Mouse (Mus musculus) heart, postnatal 0 days (tissue): ENCODE results near the gene Hdgfl2. TPM values are rescaled to one million over a fixed set of nuclear protein-coding genes. Genes with fewer than 3 reads are reported as not detected.
A peak's percentile ranks its signal among the peaks of the same experiment; 100 is the strongest.

Experiments used
- ATAC-seq: fragments of 200-750 bp; cut with Nextera tagmentation; 2 replicates; pipeline ENCODE4 v1.8.0; 2017; ENCODE audit warnings: low read depth, moderate number of reproducible peaks, moderate library complexity; ENCODE audit not compliant: insufficient read depth
- DNase-seq: peaks from one replicate; pipeline ENCODE4 v3.0.0-alpha.2; 2016; ENCODE audit warnings: low spot score
- H3K27ac ChIP-seq: fragments of 300-500 bp; sonication (generic); 2 replicates; pipeline ENCODE4 v1.5.1; 2014; ENCODE audit warnings: low read depth, mild to moderate bottlenecking
- H3K27me3 ChIP-seq: fragments of 300-500 bp; sonication (generic); 2 replicates; pipeline ENCODE4 v1.6.1; 2014; ENCODE audit warnings: low read length, mixed read lengths; ENCODE audit not compliant: control insufficient read depth, insufficient read depth
- H3K36me3 ChIP-seq: fragments of 300-500 bp; sonication (generic); replicated peaks from 2 replicates; pipeline ENCODE4 v1.6.1; 2014; ENCODE audit warnings: low read length, mixed read lengths; ENCODE audit not compliant: control insufficient read depth, insufficient read depth
- H3K4me1 ChIP-seq: fragments of 300-500 bp; sonication (generic); 2 replicates; pipeline ENCODE4 v1.6.1; 2014; ENCODE audit warnings: antibody characterized with exemption; ENCODE audit not compliant: control insufficient read depth, insufficient read depth
- H3K4me2 ChIP-seq: fragments of 300-500 bp; sonication (generic); 2 replicates; pipeline ENCODE4 v1.6.1; 2014; ENCODE audit warnings: low read depth, mild to moderate bottlenecking, low read length, moderate library complexity
- H3K4me3 ChIP-seq: fragments of 300-500 bp; sonication (generic); 2 replicates; pipeline ENCODE4 v1.5.1; 2014; ENCODE audit warnings: low read depth, low read length
- H3K9ac ChIP-seq: fragments of 300-500 bp; sonication (generic); replicated peaks from 2 replicates; pipeline ENCODE4 v1.6.1; 2014; ENCODE audit warnings: low read depth, low read length, mixed read lengths
- H3K9me3 ChIP-seq: fragments of 300-500 bp; sonication (generic); replicated peaks from 2 replicates; pipeline ENCODE4 v1.6.1; 2016; ENCODE audit warnings: low read length; ENCODE audit not compliant: control insufficient read depth
- CTCF ChIP-seq: IDR thresholded peaks from 2 replicates; pipeline ENCODE4 v1.5.1; 2016; ENCODE audit warnings: antibody characterized with exemption, control low read depth, low read depth
- EP300 ChIP-seq: IDR thresholded peaks from 2 replicates; pipeline ENCODE4 v1.6.1; 2016; ENCODE audit warnings: antibody characterized with exemption, low read depth
- WGBS: fragments of 180-500 bp; shearing (Covaris S2); extraction: QIAGEN DNeasy Blood & Tissue Kit; methylation state at CpG from one replicate; pipeline ENCODE4 v1.1.7; 2014; 5-methylcytosine and 5-hydroxymethylcytosine counted together
- polyA plus RNA-seq: library from polyadenylated mRNA; unstranded; fragments of >200 nt; fragmentation: Nextera tagmentation; extraction: Ambion mirVana; gene quantifications from 2 replicates; pipeline ENCODE4 v1.2.1, GENCODE M21; 2015
- total RNA-seq: library from RNA; depleted of rRNA; stranded (reverse); fragments of >200 nt; gene quantifications from 2 replicates; pipeline ENCODE4 v1.2.3, GENCODE M21; 2014; ENCODE audit warnings: low replicate concordance

The Hdgfl2 gene
- total and polyA plus RNA-seq, 2 experiments from 2014 or later, result 35.9 to 52.1 TPM

- Histone ChIP-seq H3K9me3 (peaks cover 8% of the 10 kb centered on the region), H3K27ac (peak within 1 kb of the TSS; percentile 32; the same call in 1 of the 2 replicates), H3K4me3 (no peak within 1 kb of the TSS), H3K36me3 (no peaks in the 10 kb centered on the region), H3K9ac (no peak within 1 kb of the TSS), H3K4me2 (peak within 1 kb of the TSS; percentile 61), H3K4me1 (peaks cover 14% of the 10 kb centered on the region; the same call in 1 of the 2 replicates), H3K27me3 (peaks cover 14% of the 10 kb centered on the region)
- ATAC-seq (no peak), DNase-seq (no peak)
- TF ChIP-seq CTCF (no peak), EP300 (no peak)
- WGBS, result 47% methylated on average over 2 of the region's 2 CpGs
Observed at GRCm38 (mm10) chr17:56121826-56122225, 42.4 kb downstream of the Hdgfl2 start, which contains the start of gene Lrg1. TSS of gene Lrg1 (minus strand) at chr17:56122001.

- DNase-seq (no peak), ATAC-seq (no peak)
- no peak for TF ChIP-seq CTCF
- TF ChIP-seq EP300, result no peak
- 88% methylated on average over 12 of the region's 12 CpGs for WGBS
- Histone ChIP-seq H3K4me2 (no peak overlapping the region), H3K27ac (no peak overlapping the region), H3K9ac (no peak overlapping the region), H3K4me1 (0 out of 2 replicates have a peak, but pooled peaks cover 8% of the 10 kb centered on the region), H3K4me3 (no peak overlapping the region), H3K9me3 (peaks cover 8% of the 10 kb centered on the region), H3K27me3 (peaks cover 14% of the 10 kb centered on the region), H3K36me3 (no peaks in the 10 kb centered on the region)
Observed at GRCm38 (mm10) chr17:56123161-56123560, 43.7 kb downstream of the Hdgfl2 start.

GRCm38 (mm10) chr17:56123681-56124340 is 44.4 kb downstream of the Hdgfl2 start:
- Histone ChIP-seq H3K36me3 (no peaks in the 10 kb centered on the region), H3K4me2 (peak overlapping the region; percentile 64), H3K27me3 (peaks cover 14% of the 10 kb centered on the region), H3K4me1 (0 out of 2 replicates have a peak, but pooled peaks cover 8% of the 10 kb centered on the region), H3K4me3 (peak overlapping the region; percentile 47), H3K9me3 (peaks cover 8% of the 10 kb centered on the region), H3K27ac (no peak overlapping the region), H3K9ac (peak overlapping the region; percentile 48)
- DNase-seq (no peak), ATAC-seq (no peak)
- TF ChIP-seq EP300, result no peak
- no peak for TF ChIP-seq CTCF
- WGBS, result 51% methylated on average over 58 of the region's 59 CpGs

GRCm38 (mm10) chr17:56124377-56125275 is 45.2 kb downstream of the Hdgfl2 start:
- DNase-seq (peak; percentile 55), ATAC-seq (peak; percentile 33)
- Histone ChIP-seq H3K4me1 (0 out of 2 replicates have a peak, but pooled peaks cover 8% of the 10 kb centered on the region), H3K27me3 (peaks cover 14% of the 10 kb centered on the region), H3K9me3 (peaks cover 8% of the 10 kb centered on the region), H3K27ac (no peak overlapping the region; the same call in 1 of the 2 replicates), H3K4me2 (peak overlapping the region; percentile 64), H3K4me3 (peak overlapping the region; percentile 47), H3K9ac (peak overlapping the region; percentile 48), H3K36me3 (no peaks in the 10 kb centered on the region)
- TF ChIP-seq CTCF, result peak; percentile 66
- TF ChIP-seq EP300, result no peak
- 19% methylated on average over 54 of the region's 59 CpGs for WGBS

DNA sequence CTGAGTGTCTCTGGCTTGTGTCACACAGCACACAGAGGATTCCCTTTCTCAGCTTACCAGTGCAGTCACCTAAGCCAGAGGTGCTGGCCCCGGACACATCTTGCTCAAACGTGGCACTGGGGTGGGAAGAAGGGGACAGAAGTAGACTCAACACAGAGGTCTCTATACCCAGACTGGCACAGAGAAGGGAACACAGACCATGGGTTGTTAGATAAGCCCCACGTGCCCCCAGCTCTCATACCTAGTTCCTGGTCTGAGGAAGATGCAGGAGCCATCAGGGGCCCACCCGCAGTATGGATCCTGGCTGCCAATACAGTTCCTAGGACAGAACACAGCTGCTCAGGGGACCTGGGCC is 45.8 kb downstream of the Hdgfl2 start:
- ATAC-seq, result no peak
- 0 out of 2 replicates have a peak, but pooled peaks cover 5% of the 10 kb centered on the region for H3K4me1 ChIP-seq
- WGBS, result 75% methylated on average over 4 of the region's 4 CpGs
- no peak overlapping the region for H3K27ac ChIP-seq
- no peak overlapping the region for H3K4me3 ChIP-seq
- H3K27me3 ChIP-seq, result peaks cover 14% of the 10 kb centered on the region
- no peak overlapping the region for H3K9ac ChIP-seq
- no peak for DNase-seq
- H3K36me3 ChIP-seq, result no peaks in the 10 kb centered on the region
- peaks cover 8% of the 10 kb centered on the region for H3K9me3 ChIP-seq
- H3K4me2 ChIP-seq, result no peak overlapping the region
- TF ChIP-seq CTCF, result no peak
- TF ChIP-seq EP300, result no peak
